Mouse (Mus musculus) heart, adult 2 months (tissue): ENCODE data around the gene Grik3. TPM values are rescaled to one million over a fixed set of nuclear protein-coding genes. Genes with fewer than 3 reads are reported as not detected.

Experiments used
- DNase-seq, 2 experiments: peaks; one replicate each; pipeline ENCODE4 v3.0.0; 2021
- H3K27ac ChIP-seq: fragments of 200-600 bp; 2 replicates; pipeline ENCODE4 v1.8.1; 2022
- H3K27me3 ChIP-seq: fragments of 200-500 bp; 2 replicates; pipeline ENCODE4 v1.6.1; 2012; ENCODE audit warnings: mild to moderate bottlenecking, low read length, inconsistent platforms, mixed read lengths; ENCODE audit not compliant: control insufficient read depth, insufficient read depth
- H3K36me3 ChIP-seq: fragments of 200-500 bp; 2 replicates; pipeline ENCODE4 v1.6.1; 2012; ENCODE audit warnings: low read length, inconsistent platforms; ENCODE audit not compliant: control insufficient read depth, insufficient read depth
- H3K4me1 ChIP-seq: fragments of 200-500 bp; 2 replicates; pipeline ENCODE4 v1.6.1; 2011; ENCODE audit warnings: low read length; ENCODE audit not compliant: control insufficient read depth, insufficient read depth
- H3K4me3 ChIP-seq: fragments of 200-600 bp; 2 replicates; pipeline ENCODE4 v1.8.1; 2022
- H3K79me2 ChIP-seq: fragments of 200-500 bp; replicated peaks from 2 replicates; pipeline ENCODE4 v1.6.1; 2012; ENCODE audit warnings: mild to moderate bottlenecking, inconsistent platforms, low read length, moderate library complexity, mixed read lengths; ENCODE audit not compliant: control insufficient read depth, insufficient read depth
- H3K9ac ChIP-seq: fragments of 200-500 bp; 2 replicates; pipeline ENCODE4 v1.6.1; 2012; ENCODE audit warnings: low read depth, mild to moderate bottlenecking, control low read depth, inconsistent platforms, low read length, mixed read lengths
- CTCF ChIP-seq: fragments of 200-600 bp; IDR thresholded peaks from 2 replicates; pipeline ENCODE4 v1.8.1; 2022; ENCODE audit warnings: antibody characterized with exemption, mild to moderate bottlenecking, moderate library complexity
- EP300 ChIP-seq: fragments of 200-500 bp; IDR thresholded peaks from 2 replicates; pipeline ENCODE4 v1.6.1; 2011; ENCODE audit warnings: low read depth, low read length, control low read depth; ENCODE audit not compliant: insufficient read depth
- POLR2A ChIP-seq: fragments of 200-500 bp; IDR thresholded peaks from 2 replicates; pipeline ENCODE4 v1.6.1; 2011; ENCODE audit warnings: mild to moderate bottlenecking, low read depth, low read length, control low read depth; ENCODE audit not compliant: insufficient read depth
- WGBS: fragments of 180-500 bp; shearing (Covaris S2); methylation state at CpG from one replicate; pipeline ENCODE4 v1.1.7; 2018; 5-methylcytosine and 5-hydroxymethylcytosine counted together
- intact Hi-C: fragments of 180-260 bp; cut with DNase I; formaldehyde crosslinking; loops from one replicate; pipeline ENCODE4 v1.15.1; 2025
- polyA plus RNA-seq: library from polyadenylated mRNA; depleted of rRNA; stranded (reverse); fragments of >200 nt; gene quantifications from 2 replicates; pipeline ENCODE4 v1.2.3, GENCODE M21; 2012
- total RNA-seq, 2 experiments: library from RNA; stranded (reverse); gene quantifications; 2 replicates each; pipeline ENCODE4 v1.2.3; 2021

Grik3 gene
- total and polyA plus RNA-seq, 3 experiments = 0.14 to 0.25 (median 0.21) TPM

DNA sequence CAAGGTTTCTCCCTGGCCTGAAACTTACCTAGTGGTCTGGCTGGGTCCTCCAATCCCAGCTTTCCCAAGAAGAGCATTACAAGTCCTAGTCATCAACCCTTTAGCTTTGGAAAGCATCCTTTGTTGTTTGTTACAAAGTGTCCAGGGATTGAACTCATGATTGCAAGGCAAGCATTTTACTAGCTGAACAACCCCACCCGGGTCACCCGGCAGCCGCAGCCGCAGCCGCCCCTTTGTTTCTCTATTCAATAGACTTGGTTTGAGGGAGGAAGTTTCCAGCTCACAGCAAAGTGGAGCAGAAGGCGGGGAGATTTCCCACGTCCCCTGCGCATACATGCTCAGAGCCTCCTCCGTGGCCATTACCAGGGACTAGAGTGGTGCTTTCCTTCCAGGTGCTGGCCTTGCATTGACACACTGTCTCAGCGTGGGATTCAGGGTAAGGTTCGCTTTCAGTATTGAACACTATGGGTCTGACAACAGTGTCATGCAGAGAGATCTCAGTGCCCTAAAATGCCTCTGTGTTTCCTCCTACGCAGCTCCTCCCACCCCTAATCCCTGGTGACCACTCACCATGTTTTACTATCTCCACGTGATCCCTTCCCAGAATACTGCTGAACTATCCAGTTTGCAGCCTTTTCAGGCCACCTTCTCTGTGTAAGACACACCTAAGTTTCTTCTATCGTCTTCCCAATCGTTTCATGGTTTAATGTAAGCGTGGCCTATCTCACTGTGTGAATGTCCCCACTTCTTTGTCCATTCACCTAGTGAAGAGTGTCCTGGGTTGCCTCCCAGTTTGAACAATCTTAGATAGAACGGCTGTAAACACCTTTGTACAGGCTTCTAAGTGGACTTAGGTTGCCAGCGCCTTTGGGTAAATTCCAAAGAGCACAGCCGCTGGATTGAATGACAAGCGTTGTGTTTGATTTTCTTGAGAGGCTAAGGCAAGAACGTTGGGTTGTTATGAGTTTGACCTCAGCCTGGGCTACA lies 119.1 kb downstream of the Grik3 start:
- 73% methylated on average over 21 of the region's 21 CpGs for WGBS
- Histone ChIP-seq H3K4me1 (no peaks in the 10 kb centered on the region), H3K4me3 (no peak overlapping the region), H3K27me3 (no peaks in the 10 kb centered on the region), H3K36me3 (no peaks in the 10 kb centered on the region), H3K9ac (no peak overlapping the region), H3K79me2 (no peaks in the 10 kb centered on the region), H3K27ac (no peak overlapping the region)
- intact Hi-C loops = no loop called here
- TF ChIP-seq CTCF (no peak), POLR2A (no peak)
- no peak for DNase-seq

DNA sequence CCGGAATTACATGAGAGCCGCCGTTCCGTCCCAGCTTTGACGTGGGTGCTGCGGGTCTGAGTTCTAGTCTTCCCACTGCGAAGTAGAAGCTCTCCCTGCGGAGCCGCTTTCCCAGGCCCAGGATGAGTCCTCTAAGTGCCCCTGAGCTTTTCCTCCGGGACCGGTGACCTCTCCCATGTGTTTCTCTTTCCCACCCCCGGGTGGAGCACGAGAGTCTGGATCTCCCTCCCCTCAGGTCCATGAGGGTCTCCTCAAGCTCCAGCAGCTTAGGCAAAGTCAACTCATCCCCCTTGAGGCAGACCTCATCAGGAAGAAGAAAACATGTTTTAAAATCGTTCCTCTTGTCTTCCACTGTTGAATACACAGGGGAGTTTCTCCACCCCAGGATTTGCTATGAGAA lies 127.4 kb downstream of the Grik3 start:
- Histone ChIP-seq H3K9ac (no peak overlapping the region), H3K4me3 (no peak overlapping the region), H3K4me1 (no peaks in the 10 kb centered on the region), H3K36me3 (no peaks in the 10 kb centered on the region), H3K27me3 (no peaks in the 10 kb centered on the region), H3K79me2 (no peaks in the 10 kb centered on the region), H3K27ac (no peak overlapping the region)
- no peak for DNase-seq
- TF ChIP-seq EP300 (no peak), CTCF (no peak), POLR2A (no peak)
- 79% methylated on average over 14 of the region's 14 CpGs for WGBS
- intact Hi-C loops = no loop called here

DNA sequence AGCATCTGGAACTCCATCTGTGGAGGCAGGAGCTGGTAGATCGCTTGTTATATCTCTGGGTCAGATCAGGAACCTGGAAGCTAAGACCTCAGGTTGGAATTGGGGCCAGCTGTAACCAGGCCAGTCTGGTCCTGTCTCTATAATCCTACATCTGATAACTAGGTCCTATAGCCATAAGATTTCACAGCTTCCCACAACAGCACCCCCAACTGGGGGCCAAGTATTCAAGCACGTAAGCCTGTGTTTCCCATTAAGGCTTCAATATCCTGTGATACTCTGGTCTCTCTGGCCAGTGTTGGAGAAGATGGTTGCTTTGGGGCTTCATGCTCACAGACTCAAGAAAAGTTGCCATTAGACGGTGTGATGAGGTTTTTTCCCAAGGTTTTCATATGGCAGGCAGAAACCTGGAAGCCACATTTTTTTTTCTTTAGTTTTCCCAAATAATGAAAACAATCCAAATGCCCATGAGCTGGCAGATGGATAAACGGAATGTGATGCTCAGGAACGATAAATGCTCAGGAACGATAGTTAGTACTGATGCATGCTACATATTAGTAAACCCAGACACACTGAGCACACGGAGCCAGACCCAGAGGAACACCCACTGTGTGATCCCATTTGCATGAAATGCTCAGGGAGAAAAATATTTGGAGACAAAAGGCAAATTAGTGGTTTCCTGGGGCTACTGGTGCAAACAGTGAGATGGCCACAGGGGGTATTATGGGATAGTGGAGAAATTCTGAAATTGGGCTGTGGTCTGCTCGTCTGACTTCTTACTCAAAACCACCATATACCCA lies 128.2 kb downstream of the Grik3 start:
- H3K9ac ChIP-seq = no peak overlapping the region
- no peak for DNase-seq
- intact Hi-C loops = no loop called here
- H3K79me2 ChIP-seq = no peaks in the 10 kb centered on the region
- 77% methylated on average over 8 of the region's 8 CpGs for WGBS
- no peak overlapping the region for H3K4me3 ChIP-seq
- no peaks in the 10 kb centered on the region for H3K4me1 ChIP-seq
- H3K27me3 ChIP-seq = no peaks in the 10 kb centered on the region
- no peak overlapping the region for H3K27ac ChIP-seq
- no peaks in the 10 kb centered on the region for H3K36me3 ChIP-seq
- TF ChIP-seq CTCF = no peak
- no peak for TF ChIP-seq POLR2A
- TF ChIP-seq EP300 = no peak

DNA sequence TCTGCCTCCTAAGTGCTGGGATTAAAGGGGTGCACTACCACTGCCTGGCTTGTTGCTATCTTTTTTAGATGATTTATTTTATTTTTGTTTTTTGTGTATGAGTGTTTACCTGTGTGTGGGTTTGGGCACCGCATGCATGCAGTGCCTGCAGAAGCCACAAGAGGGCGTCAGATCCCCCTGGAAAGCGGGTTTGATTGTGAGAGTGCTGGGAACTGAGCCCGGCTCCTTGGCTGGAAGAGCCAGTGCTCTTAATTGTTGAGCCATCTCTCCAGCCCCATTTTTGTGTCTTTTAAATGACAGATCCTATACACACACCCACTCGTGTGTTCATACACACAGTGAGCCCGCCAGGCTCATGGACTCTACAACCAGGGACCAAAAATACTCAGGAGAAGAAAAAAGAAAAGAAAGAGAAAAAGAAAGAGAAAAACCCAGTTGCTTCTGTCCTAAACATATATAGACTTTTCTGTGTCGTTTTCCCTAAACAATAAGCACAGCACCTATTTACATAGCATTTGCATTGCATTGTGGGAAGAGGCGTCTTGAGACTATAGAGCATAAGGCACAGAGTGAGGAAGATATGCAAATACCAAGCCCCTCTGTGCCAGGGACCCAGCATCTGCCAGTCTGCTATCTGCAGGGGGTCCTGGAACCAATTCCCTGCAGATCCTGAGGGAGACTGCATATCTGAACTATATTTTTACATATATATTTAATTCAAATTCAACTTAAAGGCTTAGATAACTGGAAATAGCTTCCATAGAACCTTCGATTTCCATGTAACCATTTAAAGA lies 134.6 kb downstream of the Grik3 start:
- no peak for DNase-seq
- Histone ChIP-seq H3K79me2 (no peaks in the 10 kb centered on the region), H3K27me3 (no peaks in the 10 kb centered on the region), H3K27ac (no peak overlapping the region), H3K36me3 (no peaks in the 10 kb centered on the region), H3K4me3 (no peak overlapping the region), H3K9ac (no peak overlapping the region), H3K4me1 (no peaks in the 10 kb centered on the region; the same call in 1 of the 2 replicates)
- TF ChIP-seq CTCF (peak; percentile 21), POLR2A (no peak)
- 86% methylated on average over 9 of the region's 9 CpGs for WGBS
- intact Hi-C loops = no loop called here

DNA sequence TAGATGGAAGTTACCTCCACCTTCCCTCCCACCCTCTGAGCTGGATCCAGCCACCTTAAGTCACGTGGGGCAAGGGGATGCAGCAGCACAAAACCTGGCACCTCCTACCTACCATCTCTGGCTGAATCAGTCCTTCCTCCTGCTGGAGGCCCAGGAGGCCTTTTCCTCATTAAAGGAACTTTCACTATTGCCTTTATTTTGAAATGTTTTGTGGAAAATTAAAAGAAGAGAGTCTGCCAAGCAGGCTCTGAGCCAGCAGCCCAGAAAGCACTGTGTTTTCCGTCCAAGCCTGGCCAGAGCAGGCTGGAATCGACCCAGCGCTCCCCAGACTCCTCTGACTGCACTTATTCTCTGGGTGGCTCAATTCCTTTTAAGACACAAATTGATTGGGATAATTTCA lies 139.0 kb downstream of the Grik3 start:
- Histone ChIP-seq H3K4me1 (peaks cover 2% of the 10 kb centered on the region), H3K36me3 (no peaks in the 10 kb centered on the region), H3K9ac (no peak overlapping the region), H3K27me3 (no peaks in the 10 kb centered on the region), H3K4me3 (no peak overlapping the region), H3K79me2 (no peaks in the 10 kb centered on the region), H3K27ac (no peak overlapping the region)
- 48% methylated on average over 4 of the region's 4 CpGs for WGBS
- TF ChIP-seq CTCF (no peak), EP300 (no peak), POLR2A (no peak)
- peak; percentile 72 to 75 for DNase-seq
- intact Hi-C loops = no loop called here
